In the genomic region with DNA sequence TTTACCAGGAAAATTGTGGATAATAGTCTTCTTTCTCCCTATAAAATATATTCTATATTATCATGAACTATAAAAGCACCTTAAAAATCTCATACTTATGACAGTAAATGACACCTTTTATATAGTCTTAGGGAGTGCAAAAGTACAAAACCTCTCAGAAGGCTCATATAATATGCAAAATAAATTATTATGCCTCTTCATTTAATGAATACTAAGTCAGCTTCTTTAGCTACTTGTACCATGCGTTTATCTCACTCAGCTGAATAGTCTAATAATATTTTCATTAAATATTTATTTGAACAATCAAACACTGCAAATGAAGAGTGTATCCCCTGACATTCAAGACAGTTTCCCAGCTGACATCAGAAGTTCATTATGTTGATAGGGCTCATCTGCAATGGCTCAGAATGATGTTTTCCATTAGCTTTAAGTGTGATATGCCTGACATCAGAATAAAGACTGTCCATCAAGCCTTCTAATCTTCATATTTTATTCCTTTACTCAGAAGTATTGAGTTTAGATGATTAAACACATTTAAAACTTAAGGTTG, we compare ENCODE assay signal across 22 mouse cellular contexts.
DNase-seq lines count a peak whose midpoint lies in the region; ATAC-seq lines count a peak whose summit lies in the region.
"Had no signal": no experiment of that assay in that cellular context is flagged by ENCODE, and none has a peak within 500 bp of the region (broad histone marks: within the 10 kb centered on the region; RNA-seq: fewer than 3 reads in every experiment).

No protein-coding gene starts in this region.

- H3K9ac ChIP-seq in hindbrain, embryonic 11.5 days (ENCODE audit: low read depth, low read length), result no peak overlapping the region
- no peak overlapping the region for H3K9ac ChIP-seq in midbrain, embryonic 14.5 days (replicated peaks; ENCODE audit: low read length)
- H3K9ac ChIP-seq in neural tube, embryonic 13.5 days, result no peak overlapping the region
- H3K9ac ChIP-seq: forebrain, embryonic 13.5 days; heart, embryonic 13.5 days had no signal

- H3K27me3 ChIP-seq in hindbrain, embryonic 11.5 days (ENCODE audit: control insufficient read depth, insufficient read depth, low read length), result no peaks in the 10 kb centered on the region
- no peaks in the 10 kb centered on the region for H3K27me3 ChIP-seq in hindbrain, embryonic 10.5 days (ENCODE audit: insufficient read depth, poor library complexity, severe bottlenecking)
- no peaks in the 10 kb centered on the region for H3K27me3 ChIP-seq in midbrain, embryonic 14.5 days (ENCODE audit: control insufficient read depth, insufficient read depth, low read length)
- no peaks in the 10 kb centered on the region for H3K27me3 ChIP-seq in midbrain, embryonic 10.5 days (ENCODE audit: low read depth, poor library complexity, severe bottlenecking)
- no peaks in the 10 kb centered on the region for H3K27me3 ChIP-seq in neural tube, embryonic 13.5 days
- H3K27me3 ChIP-seq: forebrain, embryonic 13.5 days; heart, embryonic 13.5 days had no signal

- ATAC-seq in hindbrain, embryonic 11.5 days (ENCODE audit: low FRiP score), result 0 out of 2 replicates have a peak, but pooled peaks have one; percentile 51
- ATAC-seq in midbrain, embryonic 14.5 days (ENCODE audit: low FRiP score, low TSS enrichment), result no peak; the same call in 1 of the 2 replicates
- peak; percentile 80 for ATAC-seq in neural tube, embryonic 13.5 days (ENCODE audit: low read depth)
- ATAC-seq: activated CD4-positive, CD25-positive, alpha-beta regulatory T cell, adult 4 months; forebrain, embryonic 13.5 days; forebrain, embryonic 16.5 days had no signal

- no peaks in the 10 kb centered on the region for H3K9me3 ChIP-seq in hindbrain, embryonic 11.5 days (ENCODE audit: control insufficient read depth, low read length)
- H3K9me3 ChIP-seq in hindbrain, embryonic 10.5 days, result no peaks in the 10 kb centered on the region
- H3K9me3 ChIP-seq in midbrain, embryonic 14.5 days (ENCODE audit: control insufficient read depth, low read length), result no peaks in the 10 kb centered on the region
- no peaks in the 10 kb centered on the region for H3K9me3 ChIP-seq in midbrain, embryonic 10.5 days (replicated peaks)
- no peaks in the 10 kb centered on the region for H3K9me3 ChIP-seq in neural tube, embryonic 13.5 days
- H3K9me3 ChIP-seq: forebrain, embryonic 10.5 days; forebrain, embryonic 13.5 days; heart, embryonic 10.5 days; heart, embryonic 13.5 days had no signal

- H3K4me1 ChIP-seq in hindbrain, embryonic 11.5 days (replicated peaks; ENCODE audit: control insufficient read depth, insufficient read depth, low read length), result no peaks in the 10 kb centered on the region
- H3K4me1 ChIP-seq in hindbrain, embryonic 10.5 days (replicated peaks), result no peaks in the 10 kb centered on the region
- no peaks in the 10 kb centered on the region for H3K4me1 ChIP-seq in midbrain, embryonic 14.5 days (ENCODE audit: control insufficient read depth, insufficient read depth, low read length)
- H3K4me1 ChIP-seq in midbrain, embryonic 10.5 days, result no peaks in the 10 kb centered on the region
- H3K4me1 ChIP-seq in neural tube, embryonic 13.5 days (replicated peaks), result no peaks in the 10 kb centered on the region
- H3K4me1 ChIP-seq: forebrain, embryonic 10.5 days; forebrain, embryonic 13.5 days; heart, embryonic 10.5 days; heart, embryonic 13.5 days had no signal

- no peaks in the 10 kb centered on the region for H3K36me3 ChIP-seq in hindbrain, embryonic 11.5 days (ENCODE audit: control insufficient read depth, insufficient read depth, low read length)
- H3K36me3 ChIP-seq in hindbrain, embryonic 10.5 days, result no peaks in the 10 kb centered on the region
- no peaks in the 10 kb centered on the region for H3K36me3 ChIP-seq in midbrain, embryonic 14.5 days (ENCODE audit: control insufficient read depth, insufficient read depth, low read length)
- H3K36me3 ChIP-seq in midbrain, embryonic 10.5 days, result no peaks in the 10 kb centered on the region
- H3K36me3 ChIP-seq in neural tube, embryonic 13.5 days, result no peaks in the 10 kb centered on the region
- H3K36me3 ChIP-seq: forebrain, embryonic 10.5 days; heart, embryonic 10.5 days; heart, embryonic 13.5 days had no signal

- DNase-seq in hindbrain, embryonic 11.5 days (ENCODE audit: low spot score), result no peak
- DNase-seq in hindbrain, embryonic 10.5 days (ENCODE audit: low spot score), result no peak
- peak; percentile 22 for DNase-seq in midbrain, embryonic 14.5 days
- no peak for DNase-seq in midbrain, embryonic 10.5 days (ENCODE audit: low spot score)
- no peak for DNase-seq in neural tube, embryonic 10.5 days (ENCODE audit: extremely low spot score, low spot score)
- DNase-seq in heart, postnatal 4 days, result no peak
- DNase-seq: adrenal gland, adult 8-10 months; adrenal gland, postnatal 25 days; cerebellum, adult 18-20 months; cerebellum, adult 9-10 months; cerebellum, postnatal 14 days; gastrocnemius, postnatal 10 days; gastrocnemius, postnatal 36 days; heart, adult 2 months; heart, postnatal 14 days had no signal

- H3K27ac ChIP-seq in hindbrain, embryonic 11.5 days (ENCODE audit: low read depth, low read length), result no peak overlapping the region
- H3K27ac ChIP-seq in hindbrain, embryonic 10.5 days, result no peak overlapping the region
- no peak overlapping the region for H3K27ac ChIP-seq in midbrain, embryonic 14.5 days (replicated peaks; ENCODE audit: low read depth, low read length)
- H3K27ac ChIP-seq in midbrain, embryonic 10.5 days (replicated peaks), result no peak overlapping the region
- no peak overlapping the region for H3K27ac ChIP-seq in neural tube, embryonic 13.5 days (replicated peaks)
- H3K27ac ChIP-seq: forebrain, embryonic 10.5 days; forebrain, embryonic 13.5 days; heart, adult 2 months; heart, embryonic 10.5 days; heart, embryonic 13.5 days had no signal

- no peak overlapping the region for H3K4me3 ChIP-seq in hindbrain, embryonic 11.5 days (ENCODE audit: low read depth, low read length)
- no peak overlapping the region for H3K4me3 ChIP-seq in hindbrain, embryonic 10.5 days
- no peak overlapping the region for H3K4me3 ChIP-seq in midbrain, embryonic 14.5 days (replicated peaks; ENCODE audit: low read depth, low read length)
- H3K4me3 ChIP-seq in midbrain, embryonic 10.5 days, result no peak overlapping the region
- H3K4me3 ChIP-seq in neural tube, embryonic 13.5 days, result no peak overlapping the region
- H3K4me3 ChIP-seq: forebrain, embryonic 10.5 days; forebrain, embryonic 13.5 days; heart, adult 2 months; heart, embryonic 10.5 days; heart, embryonic 13.5 days had no signal

- no peak overlapping the region for H3K4me2 ChIP-seq in hindbrain, embryonic 11.5 days (replicated peaks; ENCODE audit: low read depth, low read length)
- H3K4me2 ChIP-seq in midbrain, embryonic 14.5 days (ENCODE audit: low read length), result no peak overlapping the region
- H3K4me2 ChIP-seq in neural tube, embryonic 13.5 days, result no peak overlapping the region
- H3K4me2 ChIP-seq: forebrain, embryonic 13.5 days; heart, embryonic 13.5 days had no signal

- WGBS in hindbrain, embryonic 11.5 days, result 85% methylated on average over 1 of the region's 1 CpGs
- WGBS in hindbrain, embryonic 10.5 days, result 90% methylated on average over 1 of the region's 1 CpGs
- 39% methylated on average over 1 of the region's 1 CpGs for WGBS in midbrain, embryonic 14.5 days
- 94% methylated on average over 1 of the region's 1 CpGs for WGBS in midbrain, embryonic 10.5 days
- WGBS in neural tube, embryonic 13.5 days, result 47% methylated on average over 1 of the region's 1 CpGs
